Mouse (Mus musculus): ENCODE measurements around the gene Trp53inp2. TPM values are rescaled to one million over a fixed set of nuclear protein-coding genes. Genes with fewer than 3 reads are reported as not detected.

Gene Trp53inp2
- polyA plus RNA-seq, 1 experiment: 16.9 TPM

GRCm38 (mm10) chr2:155354402-155354801 is 26.5 kb upstream of the Trp53inp2 start:
- TF ChIP-seq CTCF (IDR thresholded peaks at IDR 0.05; ENCODE audit: extremely low read depth, insufficient read depth, insufficient read length, insufficient replicate concordance): no peak
- TF ChIP-seq POLR2A (IDR thresholded peaks at IDR 0.05; ENCODE audit: low read depth, low read length): no peak
- H3K27me3 ChIP-seq (ENCODE audit: control insufficient read depth, insufficient read depth, low read length): no peaks in the 10 kb centered on the region
- 95% methylated on average over 3 of the region's 3 CpGs for WGBS
- no peak overlapping the region for H3K27ac ChIP-seq (ENCODE audit: insufficient read depth, low read length)
- H3K4me3 ChIP-seq (ENCODE audit: extremely low read depth, insufficient read depth, insufficient read length): no peak overlapping the region
- H3K36me3 ChIP-seq (ENCODE audit: control insufficient read depth, insufficient read depth, low read length): no peaks in the 10 kb centered on the region
- DNase-seq (ENCODE audit: low read depth in 1 of 2, low spot score in 2 of 2): no peak
- no peaks in the 10 kb centered on the region for H3K4me1 ChIP-seq (ENCODE audit: control insufficient read depth, insufficient read depth, insufficient read length)

DNA sequence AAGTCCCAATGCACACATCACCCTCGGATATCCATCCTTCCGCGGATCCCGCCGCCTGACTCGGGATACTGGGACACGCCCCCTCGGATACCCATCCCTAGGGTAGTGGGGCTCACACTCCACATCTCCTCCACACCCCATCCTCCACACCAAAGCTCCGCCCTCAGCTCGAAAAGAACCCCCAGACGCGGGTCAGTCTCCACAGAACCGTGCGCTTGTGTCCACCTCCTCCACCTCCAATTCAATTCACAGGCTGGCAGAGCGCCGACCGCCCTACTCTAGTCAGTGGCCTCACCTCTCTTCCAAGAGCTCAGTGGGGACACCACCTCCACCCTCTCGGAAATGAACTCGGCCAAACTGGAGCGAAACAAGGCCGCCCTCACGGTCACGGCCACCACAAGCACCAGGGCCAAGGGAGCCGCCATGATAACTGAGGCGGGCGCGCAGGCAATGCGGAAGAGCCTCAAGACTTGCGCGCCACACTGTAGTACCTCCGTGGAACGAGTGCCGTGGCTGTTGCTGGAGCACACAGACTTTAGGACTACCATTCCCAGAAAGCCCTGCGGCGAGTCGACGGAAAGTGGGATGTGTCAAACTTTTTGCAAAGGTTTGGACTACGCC is 23.8 kb upstream of the Trp53inp2 start, which contains the start of gene Pigu:
Pigu (minus strand) TSS at position 460 of the 621 bp plus-strand sequence.
- Histone ChIP-seq H3K4me3 (ENCODE audit: extremely low read depth, insufficient read depth, insufficient read length) (peak within 1 kb of the TSS; percentile 89), H3K36me3 (ENCODE audit: control insufficient read depth, insufficient read depth, low read length) (no peaks in the 10 kb centered on the region), H3K27me3 (ENCODE audit: control insufficient read depth, insufficient read depth, low read length) (no peaks in the 10 kb centered on the region), H3K27ac (ENCODE audit: insufficient read depth, low read length) (peak within 1 kb of the TSS; percentile 61), H3K4me1 (ENCODE audit: control insufficient read depth, insufficient read depth, insufficient read length) (no peaks in the 10 kb centered on the region)
- peak; percentile 60 for TF ChIP-seq POLR2A (IDR thresholded peaks at IDR 0.05; ENCODE audit: low read depth, low read length)
- TF ChIP-seq CTCF (IDR thresholded peaks at IDR 0.05; ENCODE audit: extremely low read depth, insufficient read depth, insufficient read length, insufficient replicate concordance): no peak
- DNase-seq (ENCODE audit: low read depth in 1 of 2, low spot score in 2 of 2): peak; percentile 87 to 94
- under 1% methylated on average over 38 of the region's 38 CpGs for WGBS

DNA sequence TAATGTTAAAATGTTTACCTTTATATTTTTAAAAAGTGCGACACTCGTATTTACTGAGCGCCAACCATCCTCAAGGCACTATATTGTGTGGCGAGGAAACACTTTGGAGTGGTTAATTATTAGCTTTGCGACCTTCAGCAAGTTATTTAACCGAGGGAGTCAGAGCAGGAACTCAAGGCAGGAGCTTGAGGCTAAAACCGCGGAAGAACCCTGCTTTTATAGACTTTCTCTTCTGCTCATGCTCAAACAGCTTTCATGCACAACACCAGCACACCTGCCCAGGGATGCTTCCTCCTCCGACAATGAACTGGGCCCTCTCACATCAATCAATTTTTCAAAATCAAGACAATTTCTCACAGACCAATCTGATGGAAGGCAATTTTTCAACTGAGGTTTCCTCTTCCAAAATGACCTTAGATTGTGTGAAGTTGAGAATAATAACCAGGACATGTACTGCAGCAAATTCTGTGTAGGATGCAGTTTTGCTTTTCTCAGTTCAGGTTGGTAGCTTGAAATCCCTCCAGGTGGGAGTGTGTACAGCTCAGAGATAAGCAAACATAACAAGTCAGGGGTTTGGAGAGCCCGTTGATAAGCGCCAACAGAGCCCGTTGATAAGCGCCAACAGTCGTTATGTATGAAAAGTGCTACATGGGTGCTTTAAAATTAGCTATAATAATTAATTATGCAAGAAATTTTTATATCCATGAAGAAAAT is 23.0 kb upstream of the Trp53inp2 start:
- H3K4me1 ChIP-seq (ENCODE audit: control insufficient read depth, insufficient read depth, insufficient read length): no peaks in the 10 kb centered on the region
- WGBS: 32% methylated on average over 14 of the region's 14 CpGs
- TF ChIP-seq POLR2A (IDR thresholded peaks at IDR 0.05; ENCODE audit: low read depth, low read length): no peak
- TF ChIP-seq CTCF (IDR thresholded peaks at IDR 0.05; ENCODE audit: extremely low read depth, insufficient read depth, insufficient read length, insufficient replicate concordance): no peak
- no peak overlapping the region for H3K27ac ChIP-seq (ENCODE audit: insufficient read depth, low read length)
- DNase-seq (ENCODE audit: low read depth in 1 of 2, low spot score in 2 of 2): no peak
- H3K36me3 ChIP-seq (ENCODE audit: control insufficient read depth, insufficient read depth, low read length): no peaks in the 10 kb centered on the region
- H3K4me3 ChIP-seq (ENCODE audit: extremely low read depth, insufficient read depth, insufficient read length): peak overlapping the region; percentile 52
- no peaks in the 10 kb centered on the region for H3K27me3 ChIP-seq (ENCODE audit: control insufficient read depth, insufficient read depth, low read length)

- no peak for TF ChIP-seq CTCF (IDR thresholded peaks at IDR 0.05; ENCODE audit: extremely low read depth, insufficient read depth, insufficient read length, insufficient replicate concordance)
- no peak for TF ChIP-seq POLR2A (IDR thresholded peaks at IDR 0.05; ENCODE audit: low read depth, low read length)
- no peak for DNase-seq (ENCODE audit: low read depth in 1 of 2, low spot score in 2 of 2)
- Histone ChIP-seq H3K27ac (ENCODE audit: insufficient read depth, low read length) (no peak overlapping the region), H3K36me3 (ENCODE audit: control insufficient read depth, insufficient read depth, low read length) (no peaks in the 10 kb centered on the region), H3K4me1 (ENCODE audit: control insufficient read depth, insufficient read depth, insufficient read length) (no peaks in the 10 kb centered on the region), H3K4me3 (ENCODE audit: extremely low read depth, insufficient read depth, insufficient read length) (no peak overlapping the region), H3K27me3 (ENCODE audit: control insufficient read depth, insufficient read depth, low read length) (no peaks in the 10 kb centered on the region)
- WGBS: 66% methylated on average over 7 of the region's 7 CpGs
These were observed 13.1 kb upstream of the Trp53inp2 start for GRCm38 (mm10) chr2:155367635-155368284.

- H3K4me1 ChIP-seq (ENCODE audit: control insufficient read depth, insufficient read depth, insufficient read length): no peaks in the 10 kb centered on the region
- DNase-seq (ENCODE audit: low read depth in 1 of 2, low spot score in 2 of 2): no peak
- TF ChIP-seq CTCF (IDR thresholded peaks at IDR 0.05; ENCODE audit: extremely low read depth, insufficient read depth, insufficient read length, insufficient replicate concordance) (no peak), POLR2A (IDR thresholded peaks at IDR 0.05; ENCODE audit: low read depth, low read length) (no peak)
- 57% methylated on average over 7 of the region's 7 CpGs for WGBS
- H3K27ac ChIP-seq (ENCODE audit: insufficient read depth, low read length): no peak overlapping the region
- H3K27me3 ChIP-seq (ENCODE audit: control insufficient read depth, insufficient read depth, low read length): no peaks in the 10 kb centered on the region
- H3K36me3 ChIP-seq (ENCODE audit: control insufficient read depth, insufficient read depth, low read length): no peaks in the 10 kb centered on the region
- H3K4me3 ChIP-seq (ENCODE audit: extremely low read depth, insufficient read depth, insufficient read length): no peak overlapping the region
These were observed 11.5 kb upstream of the Trp53inp2 start for GRCm38 (mm10) chr2:155369333-155369883.

DNA sequence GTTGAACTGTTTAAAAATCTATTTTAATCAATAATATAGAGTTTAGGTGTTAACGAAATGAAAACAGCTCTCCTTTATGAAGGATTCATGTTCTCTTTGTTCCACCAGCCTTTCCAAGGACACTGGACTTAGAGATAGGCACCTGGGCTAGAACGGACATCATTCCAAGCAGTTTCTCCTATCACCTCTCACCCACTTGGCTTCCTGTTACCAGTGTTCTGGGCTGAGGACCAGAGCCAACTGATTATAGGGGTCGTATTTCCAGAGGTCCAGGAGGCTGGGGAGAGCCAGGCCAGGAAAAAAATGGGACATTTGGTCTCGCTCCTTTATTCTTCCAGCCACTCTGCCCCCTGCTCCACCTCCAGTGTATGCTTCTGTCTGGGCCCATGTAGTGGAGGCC is 8.4 kb upstream of the Trp53inp2 start:
- 82% methylated on average over 4 of the region's 4 CpGs for WGBS
- TF ChIP-seq POLR2A (IDR thresholded peaks at IDR 0.05; ENCODE audit: low read depth, low read length) (no peak), CTCF (IDR thresholded peaks at IDR 0.05; ENCODE audit: extremely low read depth, insufficient read depth, insufficient read length, insufficient replicate concordance) (no peak)
- Histone ChIP-seq H3K4me3 (ENCODE audit: extremely low read depth, insufficient read depth, insufficient read length) (no peak overlapping the region), H3K27ac (ENCODE audit: insufficient read depth, low read length) (no peak overlapping the region), H3K4me1 (ENCODE audit: control insufficient read depth, insufficient read depth, insufficient read length) (no peaks in the 10 kb centered on the region), H3K27me3 (ENCODE audit: control insufficient read depth, insufficient read depth, low read length) (no peaks in the 10 kb centered on the region), H3K36me3 (ENCODE audit: control insufficient read depth, insufficient read depth, low read length) (no peaks in the 10 kb centered on the region)
- no peak for DNase-seq (ENCODE audit: low read depth in 1 of 2, low spot score in 2 of 2)
